Mouse (Mus musculus) ES-Bruce4 (cell line): ENCODE measurements around the gene AF366264.

Experiments
- CTCF ChIP-seq: IDR thresholded peaks from one replicate; pipeline ENCODE4 v1.8.1; 2011; ENCODE audit warnings: low read depth, low read length
- EP300 ChIP-seq: IDR thresholded peaks from 2 replicates; pipeline ENCODE4 v1.6.1; 2011; ENCODE audit warnings: low read depth, low read length; ENCODE audit not compliant: insufficient read depth
- POLR2A ChIP-seq: IDR thresholded peaks from one replicate; pipeline ENCODE4 v1.8.1; 2011; ENCODE audit warnings: low read length; ENCODE audit not compliant: insufficient read depth

DNA sequence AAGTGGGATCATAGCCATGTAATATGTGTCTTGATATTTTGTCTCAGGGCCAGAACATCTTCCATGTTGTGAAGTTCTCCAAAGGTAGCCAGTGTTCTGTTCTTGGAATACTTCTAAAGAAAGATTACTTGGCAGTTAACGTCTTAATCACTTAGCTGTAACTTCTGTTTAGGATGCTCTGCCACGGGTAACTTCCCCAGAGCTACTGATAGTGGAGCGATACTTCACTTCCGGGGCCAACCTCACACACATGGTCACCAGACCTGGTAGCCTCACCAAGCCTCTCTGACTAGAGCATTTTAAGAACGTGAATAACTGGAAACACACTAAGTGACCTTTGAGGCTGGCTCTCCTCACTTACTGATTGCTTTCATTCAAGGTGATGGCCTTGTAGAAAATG lies 38.6 kb downstream of the AF366264 start:
- TF ChIP-seq CTCF (no peak), POLR2A (no peak), EP300 (no peak)
